Mouse (Mus musculus) liver, embryonic 14.5 days (tissue): ENCODE results near the gene Sesn1.

ENCODE experiments used
- CTCF ChIP-seq: IDR thresholded peaks from 2 replicates; pipeline ENCODE4 v1.5.1; 2016; ENCODE audit warnings: antibody characterized with exemption, low read depth, control low read depth
- EP300 ChIP-seq: IDR thresholded peaks from 2 replicates; pipeline ENCODE4 v1.6.1; 2016; ENCODE audit warnings: antibody characterized with exemption, low read depth

GRCm38 (mm10) chr10:41848721-41849120 is 39.0 kb downstream of the Sesn1 start:
- TF ChIP-seq CTCF: no peak
- TF ChIP-seq EP300: no peak
